Mouse (Mus musculus) hindbrain, embryonic 10.5 days (tissue): Measurements from ENCODE around the gene Eif3g. TPM values are rescaled to one million over a fixed set of nuclear protein-coding genes. Genes with fewer than 3 reads are reported as not detected.

Experiments used
- DNase-seq: peaks from one replicate; pipeline ENCODE4 v3.0.0-alpha.2; 2017; ENCODE audit warnings: low spot score
- H3K27ac ChIP-seq: fragments of 300-500 bp; sonication (generic); 2 replicates; pipeline ENCODE4 v1.5.1; 2016; ENCODE audit warnings: mild to moderate bottlenecking, moderate library complexity
- H3K27me3 ChIP-seq: fragments of 300-500 bp; sonication (generic); 2 replicates; pipeline ENCODE4 v1.6.1; 2016; ENCODE audit warnings: mild to moderate bottlenecking; ENCODE audit not compliant: poor library complexity, insufficient read depth, severe bottlenecking
- H3K36me3 ChIP-seq: fragments of 300-500 bp; sonication (generic); 2 replicates; pipeline ENCODE4 v1.6.1; 2016; ENCODE audit warnings: mild to moderate bottlenecking, moderate library complexity
- H3K4me1 ChIP-seq: fragments of 300-500 bp; sonication (generic); replicated peaks from 2 replicates; pipeline ENCODE4 v1.6.1; 2016; ENCODE audit warnings: mild to moderate bottlenecking
- H3K4me3 ChIP-seq: fragments of 300-500 bp; sonication (generic); 2 replicates; pipeline ENCODE4 v1.5.1; 2016; ENCODE audit warnings: mild to moderate bottlenecking, moderate library complexity
- H3K9me3 ChIP-seq: fragments of 300-500 bp; sonication (generic); 2 replicates; pipeline ENCODE4 v1.6.1; 2016; ENCODE audit warnings: mild to moderate bottlenecking, moderate library complexity
- WGBS: fragments of 180-500 bp; shearing (Covaris S2); methylation state at CpG from one replicate; pipeline ENCODE4 v1.1.7; 2016; 5-methylcytosine and 5-hydroxymethylcytosine counted together
- polyA plus RNA-seq: library from polyadenylated mRNA; unstranded; fragments of >200 nt; fragmentation: Nextera tagmentation; extraction: Ambion mirVana; gene quantifications from 2 replicates; pipeline ENCODE4 v1.2.1, GENCODE M21; 2016

The Eif3g gene
- polyA plus RNA-seq, 1 experiment from 2014 or later: 406 TPM

DNA sequence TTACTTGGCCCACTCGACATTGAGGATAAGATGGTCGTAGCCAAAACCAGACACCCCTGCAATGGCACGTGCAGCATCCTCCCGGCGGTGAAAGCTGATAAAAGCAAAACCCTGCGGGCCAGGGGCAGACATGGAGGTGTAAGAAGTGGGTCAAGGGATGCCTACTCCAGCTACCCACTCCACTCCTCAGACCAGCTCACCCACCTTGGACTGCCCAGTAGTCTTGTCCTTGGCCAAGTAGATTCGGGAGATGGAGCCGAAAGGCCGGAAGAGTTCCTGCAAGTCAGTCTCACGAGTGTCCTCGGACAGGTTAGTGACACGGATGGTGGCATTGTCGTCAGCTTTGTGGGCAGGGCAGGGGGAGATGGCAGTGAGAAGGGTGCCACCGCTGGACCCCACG, 3.8 kb downstream of the Eif3g start:
- Histone ChIP-seq H3K36me3 (peaks cover 77% of the 10 kb centered on the region), H3K4me1 (peaks cover 22% of the 10 kb centered on the region), H3K9me3 (no peaks in the 10 kb centered on the region), H3K4me3 (no peak overlapping the region), H3K27me3 (no peaks in the 10 kb centered on the region), H3K27ac (no peak overlapping the region)
- no peak for DNase-seq
- 92% methylated on average over 15 of the region's 15 CpGs for WGBS

DNA sequence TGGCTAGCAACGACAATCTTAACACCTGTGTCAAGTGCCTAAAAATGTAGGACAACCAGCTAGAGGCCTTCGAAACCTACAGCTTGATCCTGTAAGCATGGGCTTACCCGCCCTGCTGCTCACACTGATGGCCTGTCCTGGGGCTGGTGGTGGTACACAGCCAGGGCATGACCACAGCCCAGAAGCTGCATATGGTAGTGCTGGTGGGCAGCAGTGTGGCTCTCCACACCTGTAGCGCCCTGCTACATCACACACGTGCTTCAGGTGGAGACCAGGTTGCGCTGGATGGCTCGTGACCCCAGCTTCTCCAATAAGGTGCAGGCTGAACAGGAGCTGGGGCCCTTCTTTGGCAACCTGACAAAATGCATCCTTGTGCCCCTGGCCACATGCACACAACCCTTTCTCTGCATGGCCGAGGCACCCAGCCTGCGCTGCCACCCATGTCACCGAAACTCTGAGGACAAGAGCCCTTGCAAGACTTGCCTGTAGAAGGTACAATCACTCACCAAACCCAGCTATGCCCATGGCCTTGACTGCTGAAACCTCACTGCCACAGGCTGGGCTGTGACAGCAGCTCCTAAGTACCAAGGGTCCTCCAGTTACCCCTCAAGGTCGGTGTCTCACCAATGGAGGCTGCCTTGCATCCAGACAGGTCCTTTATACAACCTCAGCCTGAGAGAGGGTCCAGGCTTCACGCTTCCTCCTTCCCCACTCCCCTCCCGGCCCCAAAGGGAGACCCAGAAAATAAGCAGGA, 4.7 kb downstream of the Eif3g start:
- Histone ChIP-seq H3K4me3 (no peak overlapping the region), H3K9me3 (no peaks in the 10 kb centered on the region), H3K4me1 (peaks cover 26% of the 10 kb centered on the region), H3K36me3 (peaks cover 82% of the 10 kb centered on the region), H3K27ac (no peak overlapping the region), H3K27me3 (no peaks in the 10 kb centered on the region)
- no peak for DNase-seq
- 91% methylated on average over 13 of the region's 13 CpGs for WGBS

GRCm38 (mm10) chr9:20893069-20893468, 5.4 kb downstream of the Eif3g start:
- no peak for DNase-seq
- H3K4me3 ChIP-seq: no peak overlapping the region
- H3K36me3 ChIP-seq: peaks cover 82% of the 10 kb centered on the region
- peaks cover 30% of the 10 kb centered on the region for H3K4me1 ChIP-seq
- H3K9me3 ChIP-seq: no peaks in the 10 kb centered on the region
- H3K27ac ChIP-seq: no peak overlapping the region
- WGBS: 72% methylated on average over 5 of the region's 5 CpGs
- no peaks in the 10 kb centered on the region for H3K27me3 ChIP-seq

- Histone ChIP-seq H3K4me3 (no peak overlapping the region), H3K9me3 (no peaks in the 10 kb centered on the region), H3K27ac (no peak overlapping the region), H3K4me1 (peaks cover 21% of the 10 kb centered on the region), H3K36me3 (peaks cover 81% of the 10 kb centered on the region), H3K27me3 (no peaks in the 10 kb centered on the region)
- WGBS: 78% methylated on average over 5 of the region's 5 CpGs
- DNase-seq: no peak
Measured at GRCm38 (mm10) chr9:20892104-20892653, 6.2 kb downstream of the Eif3g start.

DNA sequence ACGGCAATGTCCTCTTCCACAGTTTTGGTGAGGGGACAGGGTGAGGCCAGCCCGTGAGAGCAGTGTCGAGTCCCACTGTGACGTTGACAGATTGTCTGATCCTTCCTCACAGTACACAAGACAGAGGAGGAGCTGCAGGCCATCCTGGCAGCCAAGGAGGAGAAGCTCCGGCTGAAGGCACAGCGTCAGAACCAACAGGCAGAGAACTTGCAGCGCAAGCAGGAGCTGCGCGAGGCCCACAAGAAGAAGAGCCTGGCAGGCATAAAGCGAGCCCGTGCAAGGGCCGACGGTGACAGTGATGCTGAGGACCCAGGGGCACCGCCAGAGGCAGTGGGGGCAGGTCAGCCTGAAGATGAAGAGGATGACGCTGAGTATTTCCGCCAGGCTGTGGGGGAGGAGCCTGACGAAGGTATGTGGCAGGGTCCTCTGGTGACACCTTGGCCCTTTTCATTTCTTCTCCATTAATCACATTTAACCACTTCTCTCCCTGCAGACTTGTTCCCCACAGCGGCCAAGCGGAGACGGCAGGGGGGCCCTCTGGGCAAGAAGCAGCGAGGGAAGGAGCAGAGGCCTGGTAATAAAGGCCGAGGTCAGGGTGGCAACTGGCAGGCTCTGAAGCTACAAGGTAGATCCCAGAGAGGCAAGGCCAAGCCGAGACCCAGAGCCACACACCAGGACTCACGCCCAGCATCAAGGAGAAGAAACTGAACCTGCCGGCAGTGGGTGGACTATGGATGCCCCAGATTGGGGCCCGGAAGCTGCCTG, 6.9 kb downstream of the Eif3g start:
- H3K4me1 ChIP-seq: peaks cover 15% of the 10 kb centered on the region
- H3K9me3 ChIP-seq: no peaks in the 10 kb centered on the region
- H3K27ac ChIP-seq: no peak overlapping the region
- no peak for DNase-seq
- H3K27me3 ChIP-seq: no peaks in the 10 kb centered on the region
- no peak overlapping the region for H3K4me3 ChIP-seq
- peaks cover 74% of the 10 kb centered on the region for H3K36me3 ChIP-seq
- WGBS: 86% methylated on average over 26 of the region's 26 CpGs

GRCm38 (mm10) chr9:20890411-20890810, 8.0 kb downstream of the Eif3g start:
- 94% methylated on average over 5 of the region's 5 CpGs for WGBS
- Histone ChIP-seq H3K27me3 (no peaks in the 10 kb centered on the region), H3K9me3 (no peaks in the 10 kb centered on the region), H3K27ac (no peak overlapping the region), H3K4me1 (peaks cover 15% of the 10 kb centered on the region), H3K36me3 (peaks cover 63% of the 10 kb centered on the region), H3K4me3 (peak overlapping the region; percentile 11)
- DNase-seq: no peak

DNA sequence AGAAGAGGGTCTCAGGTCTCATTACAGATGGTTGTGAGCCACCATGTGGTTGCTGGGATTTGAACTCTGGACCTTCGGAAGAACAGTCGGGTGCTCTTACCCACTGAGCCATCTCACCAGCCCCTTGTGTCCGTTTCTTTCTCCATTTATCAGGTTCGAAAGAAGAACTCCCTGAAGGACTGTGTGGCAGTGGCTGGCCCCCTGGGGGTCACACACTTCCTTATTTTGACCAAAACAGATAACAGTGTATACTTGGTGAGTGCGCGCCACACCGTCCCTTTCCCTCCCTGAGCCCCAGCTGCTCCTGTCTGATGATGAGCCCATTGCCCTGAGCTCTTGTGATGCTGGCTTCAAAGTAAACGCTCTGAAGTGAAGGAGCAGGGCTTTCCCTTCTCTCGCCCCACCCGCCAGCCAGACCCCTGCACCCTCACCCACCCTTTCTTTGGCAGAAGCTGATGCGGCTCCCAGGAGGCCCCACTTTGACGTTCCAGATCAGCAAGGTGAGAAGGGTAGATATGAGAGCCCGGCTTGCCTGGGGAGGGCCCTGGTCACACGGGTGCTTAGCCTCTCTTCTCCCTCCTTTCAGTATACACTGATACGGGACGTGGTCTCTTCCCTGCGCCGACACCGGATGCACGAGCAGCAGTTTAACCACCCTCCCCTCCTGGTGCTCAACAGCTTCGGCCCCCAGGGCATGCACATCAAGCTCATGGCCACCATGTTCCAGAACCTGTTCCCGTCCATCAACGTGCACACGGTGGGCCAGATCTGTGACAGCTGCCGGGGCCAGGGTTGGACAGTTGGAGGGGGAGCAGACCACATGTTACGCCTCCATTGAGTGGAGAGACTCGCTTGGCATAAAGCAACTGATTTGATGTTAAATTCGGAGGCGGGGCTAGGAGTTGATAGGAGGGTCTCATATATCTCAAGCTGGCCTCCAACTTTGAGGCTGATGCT, 9.0 kb downstream of the Eif3g start:
- Histone ChIP-seq H3K36me3 (peaks cover 54% of the 10 kb centered on the region), H3K9me3 (0 out of 2 replicates have a peak, but pooled peaks cover 5% of the 10 kb centered on the region), H3K27me3 (no peaks in the 10 kb centered on the region), H3K27ac (no peak overlapping the region), H3K4me1 (peaks cover 15% of the 10 kb centered on the region), H3K4me3 (peak overlapping the region; percentile 98)
- DNase-seq: no peak
- WGBS: 88% methylated on average over 29 of the region's 29 CpGs

- DNase-seq: no peak
- Histone ChIP-seq H3K4me1 (peaks cover 15% of the 10 kb centered on the region), H3K4me3 (peak overlapping the region; percentile 98), H3K36me3 (peaks cover 43% of the 10 kb centered on the region), H3K27me3 (no peaks in the 10 kb centered on the region), H3K27ac (peak overlapping the region; percentile 94), H3K9me3 (0 out of 2 replicates have a peak, but pooled peaks cover 6% of the 10 kb centered on the region)
- whole genome bisulfite sequencing: under 1% methylated on average over 30 of the region's 30 CpGs
Measured at GRCm38 (mm10) chr9:20888386-20888765, 10.0 kb downstream of the Eif3g start.

- no peaks in the 10 kb centered on the region for H3K27me3 ChIP-seq
- WGBS: under 1% methylated on average over 43 of the region's 43 CpGs
- H3K4me1 ChIP-seq: peaks cover 15% of the 10 kb centered on the region
- peak; percentile 95 for DNase-seq
- peak within 1 kb of the TSS; percentile 94 for H3K27ac ChIP-seq
- peaks cover 37% of the 10 kb centered on the region for H3K36me3 ChIP-seq
- H3K4me3 ChIP-seq: peak within 1 kb of the TSS; percentile 98
- 0 out of 2 replicates have a peak, but pooled peaks cover 6% of the 10 kb centered on the region for H3K9me3 ChIP-seq
Measured at GRCm38 (mm10) chr9:20887704-20888385, 10.6 kb downstream of the Eif3g start, which contains the start of gene Ppan. Ppan (plus strand) TSS chr9:20888175.

DNA sequence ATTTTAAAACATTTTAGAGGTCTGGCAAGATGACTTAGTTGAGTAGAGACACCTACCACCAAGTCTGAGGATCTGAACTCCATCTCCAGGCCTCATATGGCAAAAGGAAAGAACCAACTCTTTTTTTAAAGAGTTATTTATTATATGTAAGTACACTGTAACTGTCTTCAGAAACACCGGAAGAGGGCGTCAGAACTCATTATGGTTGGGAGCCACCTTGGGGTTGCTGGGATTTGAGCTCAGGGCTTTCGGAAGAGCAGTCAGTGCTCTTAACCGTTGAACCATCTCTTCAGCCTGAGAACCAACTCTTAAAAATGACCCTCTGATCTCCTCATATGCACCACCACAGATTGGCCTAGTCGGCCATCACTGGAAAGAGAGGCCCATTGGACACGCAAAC, 11.2 kb downstream of the Eif3g start:
- Histone ChIP-seq H3K9me3 (0 out of 2 replicates have a peak, but pooled peaks cover 6% of the 10 kb centered on the region), H3K4me3 (peak overlapping the region; percentile 98; the same call in 1 of the 2 replicates), H3K27ac (0 out of 2 replicates have a peak overlapping the region, but pooled peaks have one; percentile 35), H3K4me1 (peaks cover 15% of the 10 kb centered on the region), H3K27me3 (no peaks in the 10 kb centered on the region), H3K36me3 (peaks cover 31% of the 10 kb centered on the region)
- 84% methylated on average over 6 of the region's 6 CpGs for WGBS
- no peak for DNase-seq

GRCm38 (mm10) chr9:20886563-20886962, 11.9 kb downstream of the Eif3g start:
- Histone ChIP-seq H3K9me3 (0 out of 2 replicates have a peak, but pooled peaks cover 6% of the 10 kb centered on the region), H3K27me3 (no peaks in the 10 kb centered on the region), H3K27ac (no peak overlapping the region), H3K4me1 (peaks cover 15% of the 10 kb centered on the region), H3K36me3 (peaks cover 25% of the 10 kb centered on the region), H3K4me3 (no peak overlapping the region)
- WGBS: 93% methylated on average over 2 of the region's 2 CpGs
- DNase-seq: no peak
